Mouse (Mus musculus) gastrocnemius, postnatal 25 days (tissue): Measurements from ENCODE around the gene Ghitm. TPM values are rescaled to one million over a fixed set of nuclear protein-coding genes. Genes with fewer than 3 reads are reported as not detected.
A peak's percentile ranks its signal among the peaks of the same experiment; 100 is the strongest.
"Not testable (repeated sequence)": the region's sequence is repeated elsewhere in the genome, so short reads cannot be mapped to it uniquely, and the experiment has no call there.

Experiments used
- DNase-seq: peaks from one replicate; pipeline ENCODE4 v3.0.0; 2022
- long read RNA-seq, 2 experiments: library from polyadenylated mRNA; stranded (forward); transcript quantifications; one replicate each; pipeline ENCODE4 v2.0.0; 2021
- total RNA-seq, 2 experiments: library from RNA; stranded (reverse); gene quantifications; 1 replicate in 1 of 2; 2 replicates in 1 of 2; pipeline ENCODE4 v1.2.3; 2021

The Ghitm gene
- total RNA-seq = 100 to 1,000 TPM; 369 to 406 TPM
- long read RNA-seq, experiment 1, transcript Ghitm-201 (9 exons, 2,573 nt) = minor isoform, 30 of 633 reads
- long read RNA-seq, experiment 1, transcript Ghitm-202 (9 exons, 3,188 nt) = major isoform, 457 of 633 reads
- long read RNA-seq, experiment 1, partial matches to known transcripts = 114 of 633 reads
- long read RNA-seq, experiment 1, other reads (novel, unspliced or antisense) = 32 of 633 reads
- long read RNA-seq, experiment 2, transcript Ghitm-201 (9 exons, 2,573 nt) = minor isoform, 39 of 834 reads
- long read RNA-seq, experiment 2, transcript Ghitm-202 (9 exons, 3,188 nt) = major isoform, 643 of 834 reads
- long read RNA-seq, experiment 2, partial matches to known transcripts = 88 of 834 reads
- long read RNA-seq, experiment 2, other reads (novel, unspliced or antisense) = 64 of 834 reads

DNA sequence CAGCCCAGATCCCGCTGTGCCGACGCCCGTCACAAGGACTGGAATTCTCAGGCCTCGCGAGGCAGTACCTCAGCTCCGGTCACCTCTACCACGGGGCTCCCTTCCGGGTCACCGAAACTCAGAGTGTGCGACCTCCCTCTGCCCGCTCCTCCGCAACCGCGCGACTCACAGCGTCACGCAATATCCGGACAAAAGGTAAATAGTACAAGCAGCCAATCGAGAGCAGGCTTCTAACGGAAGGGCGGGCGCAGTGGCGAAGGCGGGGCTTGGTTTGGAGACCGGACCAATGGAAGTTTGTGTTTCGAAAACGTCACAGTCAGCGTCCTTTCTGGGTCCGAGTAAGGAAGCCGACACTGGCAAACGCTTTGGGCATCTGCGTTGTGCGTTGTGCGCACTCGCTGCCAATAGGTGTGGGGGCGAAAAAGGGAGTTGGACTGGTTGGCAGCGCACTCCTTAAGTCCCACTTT lies at the start of gene Ghitm:
TSS of gene Ghitm (minus strand) at position 146 of the 467 bp plus-strand sequence.
- peak; percentile 95 for DNase-seq

DNA sequence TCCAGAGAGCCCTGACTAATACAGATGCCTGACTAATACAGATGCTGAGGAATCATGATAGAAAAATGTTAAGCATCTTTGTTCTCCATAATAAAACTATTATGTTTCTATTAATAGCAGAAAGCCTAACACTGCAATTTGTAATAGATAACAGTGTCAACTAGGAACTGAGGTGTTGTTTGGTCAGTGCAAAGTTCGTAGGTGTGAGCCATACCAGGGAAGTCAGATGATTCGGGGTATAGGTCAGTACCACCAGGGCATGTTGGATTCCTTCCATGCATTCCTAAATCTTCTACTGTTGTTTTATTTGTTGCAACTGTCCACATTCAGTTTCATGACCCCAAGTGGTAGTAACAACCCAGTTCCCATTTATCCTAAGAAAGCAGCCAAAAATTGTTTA lies 49.8 kb upstream of the Ghitm start:
- no peak for DNase-seq

DNA sequence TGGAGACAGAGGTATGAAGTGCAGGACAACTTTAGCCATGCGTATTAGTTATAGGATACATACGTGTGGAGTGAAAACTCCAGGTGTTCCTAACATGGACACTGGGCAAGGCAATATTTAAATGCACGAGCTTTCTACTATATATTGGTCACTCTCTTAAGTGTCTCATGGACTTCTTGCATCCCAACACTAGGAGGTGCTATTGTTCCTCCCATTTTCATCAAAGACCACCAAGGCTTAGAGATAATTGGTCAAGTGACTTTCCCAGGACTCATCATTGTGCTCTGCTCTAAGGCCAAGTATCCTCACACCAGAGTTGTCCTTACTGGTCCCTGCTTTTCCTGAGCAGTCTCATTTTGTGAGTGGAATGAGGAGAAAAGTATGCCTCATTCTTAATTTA lies 39.4 kb upstream of the Ghitm start:
- no peak for DNase-seq

DNA sequence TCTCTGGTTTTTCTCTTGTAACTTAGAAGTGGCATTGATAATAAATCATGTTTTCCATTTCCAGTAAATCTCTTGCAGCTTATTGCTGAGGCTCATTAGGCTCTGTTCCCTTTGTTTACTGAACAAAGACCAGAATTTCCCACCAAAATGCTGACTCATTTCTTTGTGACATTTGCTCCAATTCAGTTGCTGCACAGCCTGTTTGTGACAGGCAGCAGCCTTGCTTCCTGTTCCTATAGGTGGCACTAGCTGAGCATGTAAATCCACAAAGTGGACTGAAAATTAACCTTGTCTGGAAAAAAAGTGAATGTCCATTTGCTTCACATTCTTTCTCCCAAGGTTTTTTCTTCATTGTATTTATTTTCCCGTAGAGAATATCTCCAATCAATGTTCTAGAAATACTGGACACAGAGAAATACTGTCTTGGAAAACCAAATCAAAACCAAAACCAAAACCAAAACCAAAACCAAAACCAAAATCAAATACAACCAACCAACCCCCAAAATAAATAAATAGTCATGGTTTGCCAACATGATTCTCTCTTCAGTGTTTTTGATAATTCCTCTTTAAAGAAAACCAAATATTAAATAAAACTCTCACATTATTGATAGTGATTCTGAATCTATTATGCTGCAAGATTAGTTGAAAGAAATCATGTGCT lies 30.3 kb upstream of the Ghitm start:
- DNase-seq = no peak

DNA sequence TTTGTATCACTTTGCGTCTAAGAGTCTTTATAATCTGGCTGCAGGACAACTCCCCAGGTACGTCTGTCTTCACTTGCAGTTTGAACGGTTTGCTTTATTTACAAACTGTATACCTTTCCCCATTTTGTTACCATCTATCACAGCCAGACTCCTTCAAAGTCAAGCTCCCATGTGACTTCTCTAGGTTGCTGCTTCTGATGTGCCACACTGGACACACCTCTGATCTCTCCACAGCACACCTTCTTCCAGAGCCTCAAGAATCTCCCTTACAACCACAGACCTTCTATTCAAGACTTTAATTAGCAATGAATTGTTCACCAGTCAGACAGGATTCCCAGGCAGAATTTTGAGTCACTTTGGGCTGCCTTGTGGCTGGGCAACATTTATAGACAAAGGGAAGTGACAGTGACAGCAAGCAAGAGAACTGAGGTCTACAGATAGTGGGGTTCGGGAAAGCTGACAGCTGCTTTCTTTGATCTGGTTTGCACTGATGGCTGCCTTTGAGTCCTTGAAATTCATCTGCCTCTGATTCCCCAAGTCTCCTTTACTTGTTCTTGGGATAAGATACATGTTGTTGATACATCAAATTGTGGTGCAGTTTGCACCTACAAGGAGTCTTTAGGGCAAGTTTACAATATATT lies 29.4 kb upstream of the Ghitm start:
- DNase-seq = no peak

DNA sequence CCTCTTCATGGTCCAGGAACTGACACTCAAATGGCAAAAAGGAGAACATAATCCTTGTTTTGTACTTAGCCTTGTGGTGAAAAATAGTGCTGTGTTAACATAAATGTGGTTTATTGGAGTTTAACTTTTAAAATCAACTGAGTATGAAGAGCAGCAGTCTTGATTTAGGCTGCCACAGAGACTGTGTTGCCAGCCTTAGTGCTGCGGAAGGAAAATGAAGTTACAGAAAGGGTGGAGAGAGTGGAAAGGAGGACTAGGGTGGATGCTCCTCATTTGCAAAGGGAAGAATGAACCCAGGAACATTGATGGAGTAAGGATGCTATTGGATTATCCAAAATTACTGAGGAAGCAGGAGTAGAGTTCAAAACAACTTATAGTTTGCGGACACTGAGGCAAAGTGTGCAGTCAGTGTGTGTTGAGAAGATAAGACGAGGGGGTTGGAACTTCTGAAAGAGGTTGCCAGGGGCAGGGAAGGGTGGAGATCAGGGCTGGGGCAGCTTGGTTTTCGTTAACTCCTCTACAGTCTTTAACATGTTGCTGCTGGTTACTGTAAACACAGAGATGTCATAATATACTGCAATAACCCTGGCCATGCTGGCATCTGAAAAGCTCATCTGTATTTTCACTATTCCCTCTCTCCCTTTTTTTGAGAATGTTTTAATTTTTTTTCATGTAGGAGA lies 28.3 kb upstream of the Ghitm start:
- DNase-seq = no peak

DNA sequence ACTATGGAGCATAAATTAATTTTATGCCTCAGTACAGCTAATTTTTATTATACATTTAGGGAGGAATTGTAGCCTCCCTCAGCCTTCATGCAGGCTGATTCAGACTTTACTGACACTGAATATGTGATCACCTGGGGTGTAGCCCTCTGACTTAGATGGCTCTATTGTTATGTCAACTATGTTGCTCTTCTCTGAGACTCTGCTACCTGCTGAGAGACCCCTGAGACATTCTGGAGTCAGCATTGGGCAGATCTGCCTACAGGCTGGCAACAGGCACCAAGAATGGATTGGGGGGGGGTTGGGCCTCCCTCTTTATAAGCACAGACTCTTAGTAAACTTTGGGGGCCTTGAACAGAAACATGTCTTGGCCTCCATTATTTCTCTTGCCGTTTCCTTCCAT lies 19.3 kb upstream of the Ghitm start:
- DNase-seq = no peak

DNA sequence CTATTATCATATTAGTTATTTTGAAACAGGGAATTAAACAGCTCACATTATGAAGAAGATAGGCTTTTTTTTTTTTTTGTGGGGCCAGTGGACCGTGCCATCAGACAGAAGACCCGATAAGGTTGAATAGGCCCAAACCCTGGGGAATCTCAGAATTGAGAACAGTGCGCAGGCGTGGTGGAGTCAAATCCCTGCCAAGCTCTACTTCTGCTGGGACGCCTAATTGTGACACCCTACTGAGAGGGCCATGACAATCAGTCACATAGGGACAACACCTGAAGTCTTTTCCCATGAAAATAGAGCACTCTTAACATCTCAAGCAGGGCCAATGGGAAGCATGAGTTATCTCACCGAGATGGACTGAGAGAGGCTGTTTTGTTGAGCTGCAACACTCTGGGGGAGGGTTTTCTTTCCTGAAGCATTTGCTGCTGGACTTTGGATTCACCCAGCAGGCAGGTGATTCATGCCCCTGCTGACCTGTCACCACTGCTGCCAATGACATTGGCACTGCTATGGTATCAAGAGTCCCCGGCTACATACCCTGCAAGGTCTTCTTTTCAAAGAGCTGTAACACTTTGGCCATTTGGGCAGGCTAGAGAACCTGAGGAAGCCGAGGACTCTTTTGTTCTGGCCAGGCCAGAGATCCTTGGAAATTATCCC lies 4.1 kb upstream of the Ghitm start:
- no peak for DNase-seq

DNA sequence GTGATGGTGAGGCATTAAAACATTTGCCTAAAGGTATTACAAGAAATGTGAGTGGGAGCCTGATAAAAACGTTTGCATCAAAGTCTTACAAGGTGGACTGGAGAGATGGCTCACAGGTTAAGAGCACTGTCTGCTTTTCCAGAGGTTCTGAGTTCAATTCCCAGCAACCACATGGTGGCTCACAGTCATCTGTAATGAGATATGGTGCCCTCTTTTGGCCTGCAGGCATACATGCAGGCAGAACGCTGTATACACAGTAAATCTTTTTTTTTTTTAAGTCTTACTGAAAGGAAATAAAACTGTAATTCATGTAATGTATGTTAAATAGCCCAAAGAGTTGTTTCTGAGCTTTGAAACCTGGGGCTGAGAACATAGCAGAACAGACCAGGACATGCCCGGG lies 2.5 kb upstream of the Ghitm start:
- DNase-seq = not testable (repeated sequence)

DNA sequence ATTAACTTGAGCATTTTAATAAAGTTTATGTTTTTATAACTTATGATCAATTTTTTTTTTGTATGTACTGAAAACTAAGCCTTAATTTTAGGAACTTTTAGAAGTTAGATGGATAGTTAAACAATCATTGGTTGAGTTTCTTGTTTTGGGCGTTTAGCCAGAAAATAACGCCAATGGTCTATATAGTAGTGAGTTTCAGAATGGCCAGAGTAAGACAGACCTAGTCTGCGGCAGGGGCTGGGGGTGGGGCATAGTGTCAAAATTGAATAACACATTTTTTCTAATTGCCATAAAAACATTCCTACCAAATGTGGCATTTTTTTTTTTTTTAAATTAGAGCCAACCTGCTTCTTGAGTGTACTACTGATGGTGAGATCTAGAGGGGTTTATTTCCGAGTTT lies 1.0 kb upstream of the Ghitm start:
- DNase-seq = no peak

DNA sequence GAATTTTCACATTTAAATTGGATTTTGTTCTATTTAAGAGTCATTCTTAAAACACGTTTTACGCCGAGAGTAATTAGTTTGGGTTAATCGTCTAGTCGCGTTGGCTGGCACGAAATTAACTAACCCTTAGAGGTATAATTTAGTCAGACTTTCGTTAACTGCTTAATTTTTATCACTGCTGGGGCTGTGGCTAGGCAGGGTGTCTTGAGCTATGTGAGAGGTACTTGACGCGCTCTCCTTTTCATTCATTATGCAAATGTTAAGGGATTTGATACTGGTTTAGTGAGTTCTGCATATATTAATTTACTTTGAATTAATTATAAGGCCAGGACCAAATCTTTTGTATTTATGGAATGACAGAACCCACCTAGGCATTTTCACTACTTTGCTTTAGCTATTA lies 599 bp upstream of the Ghitm start:
- DNase-seq = no peak

DNA sequence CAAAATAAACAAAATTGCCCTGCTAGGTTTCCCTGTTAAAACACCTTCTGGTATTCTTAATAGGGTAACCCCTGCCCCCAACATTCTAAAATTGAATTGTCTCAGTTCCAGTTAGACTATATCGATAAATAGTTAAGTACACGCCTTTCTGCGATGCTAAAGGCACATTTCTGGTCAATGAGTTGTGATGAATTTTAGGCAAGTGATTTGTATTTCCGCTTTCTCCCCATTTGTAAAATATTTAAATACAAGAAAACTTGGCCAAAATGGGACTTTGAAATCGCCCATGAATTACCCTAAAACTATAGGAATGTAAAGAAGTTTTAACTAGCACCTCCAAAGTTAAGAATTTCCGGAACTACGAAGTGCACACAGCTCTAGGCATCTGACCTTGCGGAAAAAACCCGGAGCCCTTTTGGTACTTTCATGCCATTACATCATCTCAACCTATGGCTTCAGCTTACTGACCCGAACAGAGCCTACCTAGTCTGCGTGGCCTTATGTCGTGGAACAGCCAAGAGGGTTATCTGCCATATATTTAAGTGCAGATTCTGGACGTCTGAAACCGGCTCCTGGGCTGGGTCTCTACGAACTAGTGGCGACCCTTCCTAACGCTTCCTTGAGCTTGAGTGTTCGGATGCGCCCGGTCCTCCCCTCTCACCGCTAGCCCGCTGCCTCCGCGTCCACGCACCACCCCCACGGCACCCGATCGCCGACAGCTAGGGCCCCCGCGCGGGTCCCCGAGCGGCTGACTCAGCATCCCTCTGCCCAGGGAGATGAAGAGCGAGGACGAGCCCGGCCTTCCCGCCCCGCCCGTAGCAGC lies 557 bp downstream of the Ghitm start:
- DNase-seq = peak; percentile 8

DNA sequence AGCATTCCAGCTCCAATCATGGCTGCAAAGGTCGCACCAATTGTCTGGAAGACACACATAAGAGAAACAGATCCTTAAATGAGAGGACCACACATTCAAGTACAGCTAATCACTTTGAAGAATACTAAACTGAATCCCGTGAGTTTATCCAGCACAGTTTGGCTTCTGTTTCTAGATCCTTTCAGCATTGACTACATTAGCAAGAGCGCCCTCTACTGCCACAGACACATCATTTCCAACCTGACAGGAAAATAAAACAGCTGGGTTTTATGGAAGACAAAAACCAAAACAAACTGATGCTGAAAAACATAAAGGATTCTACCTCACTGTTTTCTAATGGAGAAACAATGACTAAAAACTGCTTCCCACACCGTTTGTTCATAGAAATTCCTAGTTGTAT lies 7.4 kb downstream of the Ghitm start:
- DNase-seq = no peak

DNA sequence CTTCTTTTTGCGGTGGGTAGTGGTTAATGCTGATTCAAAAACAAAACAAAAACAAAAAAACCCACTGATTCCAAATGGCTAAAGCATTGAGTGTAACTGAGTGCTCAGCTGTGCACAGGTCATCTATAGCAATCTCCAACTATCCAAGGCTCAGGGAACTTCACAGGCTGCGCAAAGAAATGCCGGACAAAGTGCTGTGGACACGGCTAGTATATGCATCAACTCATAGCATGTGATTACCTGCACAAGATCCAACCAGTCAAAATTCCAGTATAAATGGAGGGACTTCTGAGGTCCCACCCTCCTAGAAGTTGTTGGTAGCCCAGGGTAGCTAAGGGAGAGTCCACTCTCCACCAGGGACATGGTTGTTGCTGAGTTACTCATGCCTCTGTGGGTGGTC lies 15.8 kb downstream of the Ghitm start:
- DNase-seq = no peak

DNA sequence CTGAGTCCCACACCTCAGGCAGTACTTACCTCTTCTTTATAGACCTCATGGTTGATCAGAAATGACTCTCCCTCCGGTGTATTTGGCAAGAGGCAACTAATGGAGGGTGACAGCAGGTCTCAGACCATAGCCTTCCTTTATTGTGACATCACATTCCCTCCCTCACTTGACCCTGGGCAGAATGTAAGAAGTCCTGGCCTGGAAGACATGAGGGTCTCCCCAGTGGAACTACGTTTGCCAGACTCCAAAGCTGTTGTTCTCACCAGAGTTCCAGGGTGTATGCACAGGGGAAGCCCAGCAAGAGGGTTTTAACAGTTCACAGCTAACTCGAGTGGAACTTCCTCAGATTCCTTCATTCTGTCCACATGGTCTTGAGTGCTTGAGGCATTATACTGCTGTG lies 21.1 kb downstream of the Ghitm start, which contains the start of gene 2610528A11Rik:
TSS of gene 2610528A11Rik (minus strand) at position 101 of the 400 bp plus-strand sequence.
- no peak for DNase-seq

DNA sequence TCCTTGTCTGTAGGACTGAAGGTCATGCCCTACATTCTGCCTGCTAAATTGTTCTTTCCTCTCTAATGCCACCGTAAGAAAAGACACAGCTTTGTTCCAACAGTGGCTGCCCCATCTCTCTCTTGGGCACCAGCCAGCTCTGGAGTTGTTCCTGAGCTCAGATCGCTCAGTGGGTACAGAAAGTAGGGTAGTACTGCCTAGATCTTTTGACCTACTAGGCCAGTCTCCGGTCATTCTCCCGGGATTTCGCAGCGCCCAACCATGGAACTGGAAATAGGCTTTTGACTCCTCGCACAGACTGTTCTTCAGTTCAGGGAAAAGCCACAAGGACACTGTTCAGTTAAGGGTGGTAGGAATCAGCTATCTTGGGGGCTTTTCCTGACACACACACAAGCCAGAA lies 22.1 kb downstream of the Ghitm start:
- DNase-seq = no peak

DNA sequence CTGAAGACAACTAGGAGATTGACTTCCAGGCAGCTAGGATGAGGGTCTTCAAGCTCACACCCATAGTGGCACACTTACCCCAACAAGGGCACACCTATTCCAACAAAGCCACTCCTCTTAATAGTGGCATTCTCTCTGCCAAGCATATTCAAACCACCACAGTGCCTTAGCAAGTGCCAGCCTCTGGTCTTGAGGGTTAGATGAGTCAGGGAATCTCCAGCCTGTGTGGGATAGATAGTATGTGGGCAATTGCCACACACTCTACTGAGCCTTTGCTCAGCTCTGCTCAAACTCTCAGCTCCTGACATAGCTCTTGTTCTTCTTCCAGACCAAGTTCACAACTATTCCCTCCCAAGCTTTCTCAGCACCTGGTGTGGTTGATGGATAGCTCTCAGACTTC lies 23.7 kb downstream of the Ghitm start:
- no peak for DNase-seq

DNA sequence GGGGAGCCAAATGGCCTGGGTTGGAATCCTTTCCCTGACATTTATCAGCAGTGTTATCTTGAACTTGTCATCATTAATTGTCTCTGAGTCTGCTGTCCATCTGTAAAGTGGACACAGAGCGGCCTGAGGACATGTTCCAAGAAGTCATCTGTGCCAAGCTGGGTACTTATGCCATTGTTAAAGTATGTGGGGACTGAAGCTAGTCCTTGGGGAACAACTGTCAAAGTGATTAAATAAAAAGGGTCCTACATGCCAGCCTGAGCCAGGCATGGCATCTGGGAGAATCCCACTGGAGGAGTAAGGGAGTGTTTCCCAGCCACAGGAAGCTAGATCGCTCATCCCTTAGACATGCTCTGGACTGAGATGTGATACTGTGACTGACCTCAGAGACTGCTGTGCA lies 24.6 kb downstream of the Ghitm start:
- DNase-seq = no peak

DNA sequence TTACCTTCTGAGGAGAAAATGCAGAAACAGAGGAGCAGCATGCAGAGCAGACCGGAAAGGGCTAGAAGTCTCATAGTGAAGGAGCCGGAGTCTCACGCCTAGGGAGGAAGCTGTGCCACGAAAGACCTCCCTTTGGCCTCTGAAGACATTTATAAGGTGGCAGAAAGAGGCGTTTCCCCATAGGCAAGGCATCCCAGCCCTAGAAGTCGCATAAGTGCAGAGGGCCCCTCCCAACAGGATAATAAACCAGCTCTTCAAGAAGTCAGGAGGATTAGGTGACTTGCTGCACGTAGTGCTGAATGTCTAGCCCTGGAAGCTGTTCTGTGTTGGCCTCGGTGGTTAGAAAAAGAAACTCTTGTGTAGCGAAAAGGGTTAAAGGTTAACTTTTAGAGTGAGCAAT lies 25.1 kb downstream of the Ghitm start:
- no peak for DNase-seq

DNA sequence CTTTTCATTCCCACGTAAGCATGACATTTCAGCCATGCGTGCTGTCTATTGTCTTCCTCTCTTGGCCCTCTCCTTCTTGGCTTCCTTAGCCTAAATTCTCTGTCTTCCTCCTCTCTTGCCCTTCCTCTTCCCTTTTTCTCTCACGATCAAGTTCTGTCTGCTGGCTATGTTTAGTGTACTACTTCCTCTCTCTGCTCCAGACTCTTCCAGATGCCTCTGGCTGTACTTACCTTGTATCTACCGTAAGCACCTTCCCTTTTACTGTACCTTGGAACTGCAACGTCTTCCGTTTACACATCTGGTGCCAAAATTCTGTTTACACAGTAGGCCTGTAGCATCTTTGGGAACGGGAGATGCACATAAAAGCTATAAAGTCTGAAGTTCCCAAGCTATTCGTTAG lies 25.6 kb downstream of the Ghitm start:
- DNase-seq = no peak

DNA sequence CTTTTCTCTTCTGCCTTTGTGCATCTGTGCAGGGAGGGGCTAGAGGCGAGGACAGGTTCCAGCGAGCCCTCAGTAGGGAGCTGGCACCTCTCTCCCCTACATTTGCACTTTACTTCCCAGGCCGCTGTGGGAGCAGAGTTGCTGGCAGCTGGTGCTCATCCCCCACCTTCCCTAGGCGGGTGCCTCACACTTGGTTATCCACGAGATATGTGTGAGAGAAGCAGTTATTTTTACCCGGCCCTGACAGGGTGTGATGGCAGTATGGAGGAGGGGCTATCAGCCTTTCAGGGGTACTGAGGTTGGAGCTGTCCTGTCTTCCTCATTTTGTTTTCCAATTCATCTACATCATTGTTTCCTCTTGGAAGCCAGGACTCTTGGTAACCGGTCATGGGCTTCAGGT lies 29.2 kb downstream of the Ghitm start:
- DNase-seq = no peak
